ENCODE assay signal across 20 mouse cellular contexts in genomic region chr2:16651713-16652112, GRCm38 (mm10).
DNase-seq lines count a peak whose midpoint lies in the region; ATAC-seq lines count a peak whose summit lies in the region.
"Had no signal": no experiment of that assay in that cellular context is flagged by ENCODE, and none has a peak within 500 bp of the region (broad histone marks: within the 10 kb centered on the region; RNA-seq: fewer than 3 reads in every experiment).

No protein-coding gene starts in this region.

- peak; percentile 42 for DNase-seq in 416B (ENCODE audit: low read depth)
- DNase-seq in adrenal gland, adult 2 months: no peak
- no peak for DNase-seq in frontal cortex, postnatal 10 days (ENCODE audit: low spot score in 2 of 2)
- no peak for DNase-seq in cerebellum, adult 9-11 months
- DNase-seq: adrenal gland, adult 8-10 months; adrenal gland, postnatal 10 days; adrenal gland, postnatal 14 days; adrenal gland, postnatal 25 days; adrenal gland, postnatal 36 days; B cell, adult 2 months; cerebellum, adult 11 months; cerebellum, adult 11-12 months; cerebellum, adult 18-20 months; cerebellum, adult 2 months; cerebellum, adult 8-10 months had no signal

- ATAC-seq in common myeloid progenitor, adult 5-6 weeks (replicated peaks; ENCODE audit: low read depth, poor library complexity, severe bottlenecking): peak; percentile 66
- peak; percentile 53 to 65; a peak in 3 of 4 replicates for ATAC-seq in hematopoietic stem cell, adult 5-6 weeks (replicated peaks in 1 of 2; ENCODE audit: insufficient read depth in 1 of 2, low FRiP score in 2 of 2, low TSS enrichment in 1 of 2, low read depth in 1 of 2, poor library complexity in 2 of 2, severe bottlenecking in 2 of 2)
- ATAC-seq: activated CD4-positive, CD25-positive, alpha-beta regulatory T cell, adult 4 months; CD4-positive, CD25-positive, alpha-beta regulatory T cell, adult 4 months; Patski had no signal
